ENCODE assay signal across 9 mouse cellular contexts in the genomic region with DNA sequence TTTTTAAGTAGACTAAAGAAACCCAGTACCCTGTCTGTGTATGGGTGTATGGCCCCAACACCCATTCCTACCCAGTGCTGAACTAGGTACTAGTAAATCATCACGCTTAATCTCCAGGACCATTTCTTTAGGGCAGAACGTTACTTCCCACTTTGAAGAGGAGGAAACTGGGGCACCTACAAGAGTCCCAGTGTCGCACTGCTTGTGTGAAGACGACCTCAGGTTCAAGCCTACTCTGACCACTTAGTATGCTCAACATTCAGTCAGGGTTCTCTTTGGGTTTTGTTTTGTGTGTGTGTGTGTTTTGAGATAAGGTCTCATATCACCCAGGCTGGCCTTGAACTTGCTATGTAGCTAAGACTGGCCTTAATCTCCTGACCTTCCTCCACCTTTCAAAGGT. TPM values are rescaled to one million over a fixed set of nuclear protein-coding genes. Genes with fewer than 3 reads are reported as not detected.
DNase-seq lines count a peak whose midpoint lies in the region; ATAC-seq and TF ChIP-seq lines count a peak whose summit lies in the region.
"Had no signal": no experiment of that assay in that cellular context is flagged by ENCODE, and none has a peak within 500 bp of the region (broad histone marks: within the 10 kb centered on the region; RNA-seq: fewer than 3 reads in every experiment).

No protein-coding gene starts in this region.

- H3K9me3 ChIP-seq in heart, embryonic 13.5 days = no peaks in the 10 kb centered on the region
- H3K9me3 ChIP-seq in embryonic facial prominence, embryonic 10.5 days = no peaks in the 10 kb centered on the region
- no peaks in the 10 kb centered on the region for H3K9me3 ChIP-seq in intestine, embryonic 15.5 days
- no peaks in the 10 kb centered on the region for H3K9me3 ChIP-seq in midbrain, postnatal 0 days (ENCODE audit: low read length)

- no peak for ATAC-seq in heart, embryonic 13.5 days (ENCODE audit: extremely low read depth, insufficient number of reproducible peaks, low FRiP score, low TSS enrichment)
- ATAC-seq in intestine, embryonic 15.5 days = no peak
- no peak for ATAC-seq in midbrain, postnatal 0 days (ENCODE audit: low FRiP score)

- no peak overlapping the region for H3K9ac ChIP-seq in heart, embryonic 13.5 days
- no peak overlapping the region for H3K9ac ChIP-seq in intestine, embryonic 15.5 days
- no peak overlapping the region for H3K9ac ChIP-seq in midbrain, postnatal 0 days (replicated peaks; ENCODE audit: low read length, poor library complexity, severe bottlenecking)

- H3K27me3 ChIP-seq in heart, embryonic 13.5 days (replicated peaks) = peaks cover 65% of the 10 kb centered on the region
- H3K27me3 ChIP-seq in embryonic facial prominence, embryonic 10.5 days (replicated peaks; ENCODE audit: low read depth, poor library complexity, severe bottlenecking) = peaks cover 33% of the 10 kb centered on the region
- H3K27me3 ChIP-seq in intestine, embryonic 15.5 days (replicated peaks) = no peaks in the 10 kb centered on the region
- no peaks in the 10 kb centered on the region for H3K27me3 ChIP-seq in midbrain, postnatal 0 days (ENCODE audit: insufficient read depth, low read length)

- H3K4me2 ChIP-seq in heart, embryonic 13.5 days = peak overlapping the region; percentile 99
- peak overlapping the region; percentile 98 for H3K4me2 ChIP-seq in intestine, embryonic 15.5 days (replicated peaks)
- 0 out of 2 replicates have a peak overlapping the region, but pooled peaks have one; percentile 85 for H3K4me2 ChIP-seq in midbrain, postnatal 0 days (ENCODE audit: low read depth, low read length, poor library complexity, severe bottlenecking)

- WGBS in heart, embryonic 13.5 days = 71% methylated on average over 4 of the region's 4 CpGs
- 82% methylated on average over 4 of the region's 4 CpGs for WGBS in embryonic facial prominence, embryonic 10.5 days
- 74% methylated on average over 4 of the region's 4 CpGs for WGBS in intestine, embryonic 15.5 days
- 91% methylated on average over 4 of the region's 4 CpGs for WGBS in midbrain, postnatal 0 days

- H3K36me3 ChIP-seq in heart, embryonic 13.5 days = no peaks in the 10 kb centered on the region
- peaks cover 23% of the 10 kb centered on the region for H3K36me3 ChIP-seq in embryonic facial prominence, embryonic 10.5 days (replicated peaks)
- H3K36me3 ChIP-seq in intestine, embryonic 15.5 days = no peaks in the 10 kb centered on the region
- no peaks in the 10 kb centered on the region for H3K36me3 ChIP-seq in midbrain, postnatal 0 days (ENCODE audit: insufficient read depth, low read length)

- H3K4me1 ChIP-seq in heart, embryonic 13.5 days = peaks cover 38% of the 10 kb centered on the region
- H3K4me1 ChIP-seq in embryonic facial prominence, embryonic 10.5 days = peaks cover 73% of the 10 kb centered on the region
- peaks cover 15% of the 10 kb centered on the region for H3K4me1 ChIP-seq in intestine, embryonic 15.5 days (replicated peaks)
- H3K4me1 ChIP-seq in midbrain, postnatal 0 days (ENCODE audit: insufficient read depth, low read length) = peaks cover 15% of the 10 kb centered on the region; the same call in 1 of the 2 replicates

- H3K27ac ChIP-seq in heart, embryonic 13.5 days (replicated peaks) = no peak overlapping the region
- H3K27ac ChIP-seq in embryonic facial prominence, embryonic 10.5 days (replicated peaks) = no peak overlapping the region
- H3K27ac ChIP-seq in intestine, embryonic 15.5 days = peak overlapping the region; percentile 70
- no peak overlapping the region for H3K27ac ChIP-seq in midbrain, postnatal 0 days (ENCODE audit: low read depth, low read length)

- no peak for DNase-seq in heart, postnatal 14 days
- DNase-seq in embryonic facial prominence, embryonic 10.5 days (ENCODE audit: low spot score) = no peak
- no peak for DNase-seq in midbrain, postnatal 0 days (ENCODE audit: low spot score)
- no peak for DNase-seq in right cerebral cortex, postnatal 10 days (ENCODE audit: low spot score in 2 of 2)
- no peak for DNase-seq in urinary bladder, postnatal 36 days (ENCODE audit: low spot score in 2 of 2)
- DNase-seq in lung, postnatal 10 days = no peak
- DNase-seq: layer of hippocampus, postnatal 36 days had no signal

- TF ChIP-seq CTCF in midbrain, postnatal 0 days (IDR thresholded peaks at IDR 0.05) = no peak

- intact Hi-C loops in heart, postnatal 14 days (cut with DNase I) = no loop called here

- H3K4me3 ChIP-seq in heart, embryonic 13.5 days = no peak overlapping the region
- peak overlapping the region; percentile 81 for H3K4me3 ChIP-seq in embryonic facial prominence, embryonic 10.5 days
- no peak overlapping the region; the same call in 1 of the 2 replicates for H3K4me3 ChIP-seq in intestine, embryonic 15.5 days (replicated peaks)
- H3K4me3 ChIP-seq in midbrain, postnatal 0 days (ENCODE audit: low read depth, low read length) = peak overlapping the region; percentile 82; the same call in 1 of the 2 replicates

RNA-seq across cellular contexts. Expression of gene Ccdc88c, which starts 2.8 kb away (rescaled TPM):
- polyA plus RNA-seq in heart, embryonic 13.5 days (2015; fragmentation: Nextera tagmentation; extraction: Ambion mirVana) = 1.8 and 1.9 TPM in 2 replicates
- 1 to 10 TPM; 9.6 to 9.7 TPM for total RNA-seq in heart, postnatal 14 days (2021)
- polyA plus RNA-seq in embryonic facial prominence, embryonic 10.5 days (2016; fragmentation: Nextera tagmentation; extraction: Ambion mirVana) = 10.8 and 12.5 TPM in 2 replicates
- polyA plus RNA-seq in intestine, embryonic 15.5 days (2015; fragmentation: Nextera tagmentation; extraction: Ambion mirVana) = 13.6 and 14.9 TPM in 2 replicates
- total RNA-seq in midbrain, postnatal 0 days (2014; rRNA removed) = 24.8 and 25.2 TPM in 2 replicates
- polyA plus RNA-seq in midbrain, postnatal 0 days (2015; fragmentation: Nextera tagmentation; extraction: Ambion mirVana) = 12.0 and 12.6 TPM in 2 replicates

RNA-seq across cellular contexts. Expression of gene Ppp4r3a, which starts 57.5 kb away (rescaled TPM):
- polyA plus RNA-seq in heart, embryonic 13.5 days (2015; fragmentation: Nextera tagmentation; extraction: Ambion mirVana) = 24.2 and 25.6 TPM in 2 replicates
- total RNA-seq in heart, postnatal 14 days (2021) = 10 to 100 TPM; 30.4 to 31.4 TPM
- polyA plus RNA-seq in embryonic facial prominence, embryonic 10.5 days (2016; fragmentation: Nextera tagmentation; extraction: Ambion mirVana) = 50.5 and 55.4 TPM in 2 replicates
- 36.2 and 41.8 TPM in 2 replicates for polyA plus RNA-seq in intestine, embryonic 15.5 days (2015; fragmentation: Nextera tagmentation; extraction: Ambion mirVana)
- 36.1 and 42.3 TPM in 2 replicates for total RNA-seq in midbrain, postnatal 0 days (2014; rRNA removed)
- 11.4 and 16.4 TPM in 2 replicates for polyA plus RNA-seq in midbrain, postnatal 0 days (2015; fragmentation: Nextera tagmentation; extraction: Ambion mirVana)

Comparison
In these comparisons a context has a peak if more than half of its experiments do, and no peak if none do; other contexts are left out.
1. H3K4me3 ChIP-seq: peak in embryonic facial prominence, embryonic 10.5 days (single experiment) and midbrain, postnatal 0 days (single experiment); none in heart, embryonic 13.5 days (single experiment) and intestine, embryonic 15.5 days (single experiment).
2. Peak in every context shown above with its lines, with median percentiles within 50 percentile points of each other: H3K4me2 ChIP-seq.